Mouse (Mus musculus) testis, adult 2 months (tissue): ENCODE measurements around the gene Slc4a1. TPM values are rescaled to one million over a fixed set of nuclear protein-coding genes. Genes with fewer than 3 reads are reported as not detected.

Source experiments
- H3K27ac ChIP-seq: fragments of 200-500 bp; 2 replicates; pipeline ENCODE4 v1.5.1; 2012; ENCODE audit warnings: low read depth, low read length; ENCODE audit not compliant: control insufficient read depth, insufficient read depth
- H3K27me3 ChIP-seq: fragments of 200-500 bp; 2 replicates; pipeline ENCODE4 v1.6.1; 2012; ENCODE audit warnings: mild to moderate bottlenecking, low read length, moderate library complexity; ENCODE audit not compliant: control insufficient read depth, insufficient read depth
- H3K36me3 ChIP-seq: fragments of 200-500 bp; 2 replicates; pipeline ENCODE4 v1.6.1; 2012; ENCODE audit warnings: mild to moderate bottlenecking, low read length; ENCODE audit not compliant: control insufficient read depth, insufficient read depth
- H3K4me1 ChIP-seq: fragments of 200-500 bp; 2 replicates; pipeline ENCODE4 v1.6.1; 2012; ENCODE audit warnings: low read length; ENCODE audit not compliant: control insufficient read depth, insufficient read depth
- H3K4me3 ChIP-seq: fragments of 200-500 bp; 2 replicates; pipeline ENCODE4 v1.5.1; 2012; ENCODE audit warnings: low read depth, mild to moderate bottlenecking, low read length, moderate library complexity, mixed read lengths; ENCODE audit not compliant: control insufficient read depth
- CTCF ChIP-seq: fragments of 200-500 bp; IDR thresholded peaks from 2 replicates; pipeline ENCODE4 v1.5.1; 2012; ENCODE audit warnings: low read depth, mild to moderate bottlenecking, inconsistent platforms, low read length, moderate library complexity; ENCODE audit not compliant: control insufficient read depth, insufficient read depth, insufficient replicate concordance
- POLR2A ChIP-seq: fragments of 200-500 bp; IDR thresholded peaks from 2 replicates; pipeline ENCODE4 v1.6.1; 2012; ENCODE audit warnings: low read depth, mild to moderate bottlenecking, inconsistent platforms, low read length, moderate library complexity; ENCODE audit not compliant: control insufficient read depth
- polyA plus RNA-seq: library from polyadenylated mRNA; depleted of rRNA; stranded (reverse); fragments of >200 nt; gene quantifications from 2 replicates; pipeline ENCODE4 v1.2.3, GENCODE M21; 2012

Slc4a1 gene
- polyA plus RNA-seq, 1 experiment = not detected

DNA sequence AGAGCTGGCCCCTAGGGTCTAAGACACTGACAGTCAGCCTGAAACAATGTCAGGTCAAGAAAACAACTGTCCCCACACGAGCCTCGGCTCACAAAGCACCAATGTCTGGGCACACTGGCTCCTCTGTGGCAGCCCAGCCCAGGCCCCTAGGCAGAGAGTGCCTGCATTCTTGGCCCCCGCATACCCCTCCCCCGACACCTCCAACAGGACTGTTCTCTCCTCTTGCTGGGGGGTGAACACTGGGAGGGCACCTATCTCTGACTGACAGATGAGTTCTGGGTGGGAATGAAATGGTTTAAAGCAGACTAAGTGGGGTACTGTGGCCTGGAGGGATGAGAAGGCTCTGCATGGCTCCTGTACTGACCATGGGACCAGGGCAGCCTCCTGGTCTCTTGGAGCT lies 304 bp downstream of the Slc4a1 start:
- Histone ChIP-seq H3K4me3 (no peak overlapping the region), H3K27me3 (no peaks in the 10 kb centered on the region), H3K4me1 (no peaks in the 10 kb centered on the region), H3K27ac (no peak overlapping the region), H3K36me3 (no peaks in the 10 kb centered on the region)
- TF ChIP-seq POLR2A (no peak), CTCF (no peak)

DNA sequence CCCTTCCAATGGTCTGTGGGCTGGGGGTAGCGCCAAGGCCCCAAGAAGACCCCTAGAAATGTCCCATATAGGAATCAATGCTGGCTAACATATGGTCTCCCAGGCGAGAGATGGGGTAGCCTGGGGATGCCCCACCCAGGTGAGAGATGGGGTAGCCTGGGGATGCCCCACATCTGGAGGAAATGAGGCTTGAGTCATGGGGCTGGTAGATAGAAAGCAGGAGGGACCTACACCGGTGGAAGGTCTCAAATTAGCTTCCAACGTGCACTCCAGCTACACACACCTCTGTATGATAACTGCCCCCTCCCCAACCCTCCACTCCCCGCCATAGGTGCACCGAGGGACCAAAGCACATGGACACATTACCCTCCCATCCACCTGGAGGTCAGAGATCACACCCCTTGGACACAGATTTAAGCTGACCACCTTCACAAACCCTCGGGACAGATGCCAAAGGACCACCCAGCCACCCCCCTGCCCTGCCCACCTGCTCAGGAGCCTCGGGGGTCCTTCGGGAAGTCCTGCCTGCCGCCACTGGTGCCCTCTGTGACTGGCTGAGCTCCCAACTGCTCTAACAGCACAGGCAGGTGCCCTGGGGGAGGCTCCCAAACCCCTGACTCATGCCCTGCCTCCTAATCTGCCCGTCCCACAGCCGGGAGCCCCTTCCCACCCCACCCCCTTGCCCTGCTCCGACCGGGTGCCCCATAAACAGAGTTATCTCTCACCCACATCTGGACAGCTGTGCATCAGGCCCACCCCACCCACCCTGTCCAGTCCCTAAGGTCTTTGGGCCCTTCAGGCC lies 1.2 kb downstream of the Slc4a1 start:
- no peak for TF ChIP-seq POLR2A
- TF ChIP-seq CTCF = no peak

DNA sequence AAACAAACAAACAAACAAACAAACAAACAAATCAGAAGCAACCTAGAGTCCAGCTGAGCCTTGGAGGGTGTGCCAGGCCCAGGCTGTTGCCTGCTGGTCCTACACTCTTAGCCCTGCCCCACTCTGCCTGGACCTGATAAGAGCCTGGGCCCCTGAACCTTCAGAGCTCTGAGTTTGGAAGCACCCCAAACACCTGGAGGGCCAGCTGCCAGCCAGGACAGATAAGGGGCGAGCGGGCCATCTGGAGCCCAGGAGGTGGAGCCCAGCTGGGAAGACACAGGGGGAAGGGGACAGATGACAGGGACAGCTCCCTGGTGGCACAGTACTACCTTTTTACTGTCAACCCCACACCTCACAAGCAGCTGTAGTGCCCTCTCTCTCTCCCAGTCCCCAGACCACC lies 2.4 kb downstream of the Slc4a1 start:
- H3K27ac ChIP-seq = no peak overlapping the region
- H3K27me3 ChIP-seq = no peaks in the 10 kb centered on the region
- no peak for TF ChIP-seq POLR2A
- TF ChIP-seq CTCF = no peak
- no peak overlapping the region for H3K4me3 ChIP-seq
- no peaks in the 10 kb centered on the region for H3K36me3 ChIP-seq
- no peaks in the 10 kb centered on the region for H3K4me1 ChIP-seq

More for the DNA sequence above, 1.2 kb downstream of the Slc4a1 start:
- Histone ChIP-seq H3K4me3 (no peak overlapping the region), H3K27me3 (no peaks in the 10 kb centered on the region), H3K27ac (no peak overlapping the region), H3K4me1 (no peaks in the 10 kb centered on the region), H3K36me3 (no peaks in the 10 kb centered on the region)

DNA sequence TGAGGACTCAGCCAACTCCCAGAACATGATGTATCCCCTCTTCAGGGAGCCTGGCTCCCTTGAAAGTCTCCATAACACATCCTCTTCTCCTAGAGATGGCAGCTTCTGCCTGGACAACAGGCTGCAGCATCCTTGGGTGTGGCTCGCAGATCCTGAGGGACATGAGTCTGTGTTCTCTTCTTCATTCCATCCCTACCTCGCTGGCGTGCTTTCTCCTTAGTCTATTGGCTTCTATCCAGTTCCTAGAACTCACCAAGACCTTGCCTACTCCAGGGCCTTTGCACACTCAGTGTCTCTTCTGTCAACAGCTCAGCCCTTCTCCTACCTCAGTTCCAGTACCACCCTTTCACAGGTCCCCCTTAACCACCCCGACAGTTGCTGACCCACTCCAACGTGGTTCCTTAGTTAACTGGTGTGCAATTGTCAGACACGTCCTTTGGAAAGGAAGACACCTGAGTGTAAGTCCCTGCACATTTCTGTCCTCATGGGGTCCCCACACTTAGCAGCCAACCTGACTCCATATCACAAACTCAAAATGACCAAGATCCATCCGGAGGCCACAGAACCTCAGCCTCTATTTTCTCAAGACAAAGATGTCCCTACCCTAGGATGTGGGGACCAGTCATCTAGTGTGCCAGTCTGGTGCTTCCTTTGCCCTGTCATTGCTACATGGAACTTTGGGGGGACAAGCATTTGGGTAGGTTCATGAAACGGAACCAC lies 4.1 kb downstream of the Slc4a1 start:
- H3K4me3 ChIP-seq = no peak overlapping the region
- no peak overlapping the region for H3K27ac ChIP-seq
- H3K4me1 ChIP-seq = no peaks in the 10 kb centered on the region; the same call in 1 of the 2 replicates
- TF ChIP-seq CTCF = no peak
- TF ChIP-seq POLR2A = no peak
- no peaks in the 10 kb centered on the region for H3K36me3 ChIP-seq
- no peaks in the 10 kb centered on the region for H3K27me3 ChIP-seq

DNA sequence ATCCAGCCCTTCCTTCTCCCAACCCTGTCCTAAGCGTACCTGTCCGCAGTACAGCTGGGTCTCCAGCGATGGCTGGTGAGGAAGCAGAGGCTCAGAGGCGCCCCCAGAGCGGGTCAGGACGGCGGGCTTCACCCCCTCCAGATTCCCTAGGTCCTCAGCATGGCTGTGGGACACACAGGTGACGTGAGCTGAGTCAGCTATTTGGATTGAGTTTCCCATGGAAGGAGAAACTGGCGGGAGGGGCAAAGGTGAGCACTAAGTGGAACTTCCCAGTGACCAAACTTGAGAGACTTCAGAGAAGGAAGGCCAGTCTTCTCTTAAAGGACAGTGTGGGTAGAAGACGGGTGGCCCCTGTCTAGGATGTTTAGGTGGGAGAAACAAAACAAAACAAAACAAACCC lies 7.6 kb downstream of the Slc4a1 start:
- Histone ChIP-seq H3K27ac (no peak overlapping the region), H3K36me3 (no peaks in the 10 kb centered on the region), H3K4me3 (no peak overlapping the region), H3K27me3 (no peaks in the 10 kb centered on the region), H3K4me1 (no peaks in the 10 kb centered on the region; the same call in 1 of the 2 replicates)
- TF ChIP-seq CTCF (no peak), POLR2A (no peak)

DNA sequence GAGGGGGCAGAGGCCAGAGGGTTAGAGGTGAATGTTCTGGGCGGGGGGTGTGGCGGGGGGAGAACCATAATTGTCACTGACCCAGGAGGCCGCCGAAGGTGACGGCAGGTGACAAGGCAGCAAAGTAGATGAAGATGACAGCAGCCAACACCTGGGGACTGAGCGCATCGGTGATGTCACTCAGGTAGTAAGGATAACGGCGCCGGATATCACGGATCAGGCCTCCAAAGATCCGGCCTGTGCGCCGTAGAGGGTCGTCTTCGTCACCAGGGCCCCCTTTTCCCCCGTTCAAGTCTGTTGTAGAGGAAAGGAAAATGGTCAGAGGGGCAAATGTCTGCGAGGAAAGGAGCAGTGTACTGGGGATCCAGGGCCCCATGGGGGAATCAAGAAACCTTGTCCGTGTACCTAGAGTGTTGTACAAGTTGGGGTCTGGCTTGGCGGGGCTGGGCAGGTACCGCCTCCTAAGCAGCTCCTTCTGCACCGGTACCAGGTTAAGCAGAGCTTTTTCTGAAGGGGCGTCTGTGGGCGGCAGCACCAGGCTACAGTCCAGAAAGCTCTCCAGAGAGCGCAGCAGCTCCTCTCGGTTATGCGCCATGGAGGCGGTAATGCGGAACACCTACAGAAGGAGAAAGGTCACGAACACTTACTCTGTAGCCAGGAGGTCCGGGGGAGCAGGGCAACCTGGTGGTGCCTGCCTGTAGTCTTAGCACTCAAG lies 9.2 kb downstream of the Slc4a1 start:
- H3K36me3 ChIP-seq = no peaks in the 10 kb centered on the region
- no peak for TF ChIP-seq CTCF
- no peak for TF ChIP-seq POLR2A
- H3K27me3 ChIP-seq = no peaks in the 10 kb centered on the region
- H3K27ac ChIP-seq = no peak overlapping the region
- H3K4me1 ChIP-seq = no peaks in the 10 kb centered on the region; the same call in 1 of the 2 replicates
- no peak overlapping the region for H3K4me3 ChIP-seq

DNA sequence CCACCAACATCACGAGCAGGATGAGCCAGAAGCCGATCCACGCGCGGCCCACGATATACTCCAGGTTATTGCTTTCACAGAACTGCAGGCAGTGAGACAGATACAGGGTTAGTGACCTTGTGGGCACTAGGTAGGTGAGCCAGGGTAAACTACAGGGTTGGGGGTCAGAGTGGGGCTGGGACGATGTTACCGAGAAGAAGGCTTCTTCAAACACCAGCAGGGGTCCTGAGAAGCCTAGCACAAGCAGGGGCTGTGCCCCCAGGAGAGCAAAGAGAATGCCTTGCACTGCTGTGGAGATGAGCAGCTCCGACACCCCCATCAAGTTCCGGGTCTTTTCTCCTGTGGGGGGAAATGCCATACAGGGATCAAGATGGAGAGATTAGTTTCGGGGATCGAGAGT lies 9.8 kb downstream of the Slc4a1 start:
- no peaks in the 10 kb centered on the region for H3K27me3 ChIP-seq
- H3K4me3 ChIP-seq = no peak overlapping the region
- TF ChIP-seq POLR2A (no peak), CTCF (no peak)
- no peak overlapping the region for H3K27ac ChIP-seq
- H3K36me3 ChIP-seq = no peaks in the 10 kb centered on the region
- no peaks in the 10 kb centered on the region; the same call in 1 of the 2 replicates for H3K4me1 ChIP-seq
